Mouse (Mus musculus): ENCODE measurements around the gene Nagpa. TPM values are rescaled to one million over a fixed set of nuclear protein-coding genes. Genes with fewer than 3 reads are reported as not detected.

Gene Nagpa
- total RNA-seq, 2 experiments from 2014 or later, result 4.2 to 5.7 TPM

DNA sequence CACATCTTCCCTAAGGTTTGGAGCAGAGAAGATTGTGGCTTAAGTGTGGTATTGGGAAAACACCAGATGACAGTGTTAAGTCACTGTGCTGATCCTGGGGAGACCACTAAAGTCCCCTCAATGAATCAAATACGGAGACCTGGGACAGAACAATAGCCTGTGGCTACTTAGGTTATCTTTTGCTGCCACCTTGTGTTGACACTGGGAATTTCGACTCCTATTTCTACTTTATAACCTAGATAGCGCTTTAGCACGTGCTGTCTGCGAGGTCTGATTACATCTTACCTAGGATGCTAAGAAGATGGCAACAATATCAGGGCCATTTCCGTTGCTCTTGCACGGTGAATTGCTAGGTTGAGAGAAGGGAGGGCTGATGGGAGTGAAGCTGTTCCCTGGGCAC, 58.2 kb downstream of the Nagpa start:
- 0 out of 2 replicates have a peak, but pooled peaks have one; percentile 54 for ATAC-seq (replicated peaks; ENCODE audit: low FRiP score, poor library complexity, severe bottlenecking)

Other genes with a start within 250 kb of the Nagpa start
- gene Anks3, start 239.8 kb downstream of the Nagpa start, total RNA-seq (2015; ENCODE audit: low replicate concordance), result 13.0 and 20.9 TPM in 2 replicates
- 15.3 and 28.9 TPM in 2 replicates for gene Anks3, start 239.8 kb downstream of the Nagpa start, total RNA-seq (2017; ENCODE audit: low replicate concordance)
- gene Sept12, start 206.2 kb downstream of the Nagpa start, total RNA-seq (2015; ENCODE audit: low replicate concordance), result not detected in 2 replicates
- gene Sept12, start 206.2 kb downstream of the Nagpa start, total RNA-seq (2017; ENCODE audit: low replicate concordance), result 0.39 TPM in 1 of 2 replicates, not detected in the other
- not detected in 2 replicates for gene Smim22, start 196.7 kb downstream of the Nagpa start, total RNA-seq (2015; ENCODE audit: low replicate concordance)
- not detected in 2 replicates for gene Smim22, start 196.7 kb downstream of the Nagpa start, total RNA-seq (2017; ENCODE audit: low replicate concordance)
- 13.0 and 19.7 TPM in 2 replicates for gene Rogdi, start 190.5 kb downstream of the Nagpa start, total RNA-seq (2015; ENCODE audit: low replicate concordance)
- 4.9 and 10.9 TPM in 2 replicates for gene Rogdi, start 190.5 kb downstream of the Nagpa start, total RNA-seq (2017; ENCODE audit: low replicate concordance)
- 28.8 and 47.8 TPM in 2 replicates for gene Glyr1, start 154.1 kb downstream of the Nagpa start, total RNA-seq (2015; ENCODE audit: low replicate concordance)
- gene Glyr1, start 154.1 kb downstream of the Nagpa start, total RNA-seq (2017; ENCODE audit: low replicate concordance), result 45.9 and 49.9 TPM in 2 replicates
- gene Ubn1, start 154.0 kb downstream of the Nagpa start, total RNA-seq (2015; ENCODE audit: low replicate concordance), result 28.1 and 41.8 TPM in 2 replicates
- gene Ubn1, start 154.0 kb downstream of the Nagpa start, total RNA-seq (2017; ENCODE audit: low replicate concordance), result 50.9 and 75.1 TPM in 2 replicates
- not detected in 2 replicates for gene Ppl, start 71.6 kb downstream of the Nagpa start, total RNA-seq (2015; ENCODE audit: low replicate concordance)
- not detected in 2 replicates for gene Ppl, start 71.6 kb downstream of the Nagpa start, total RNA-seq (2017; ENCODE audit: low replicate concordance)
- not detected in 2 replicates for gene Sec14l5, start 56.9 kb downstream of the Nagpa start, total RNA-seq (2015; ENCODE audit: low replicate concordance)
- not detected in 2 replicates for gene Sec14l5, start 56.9 kb downstream of the Nagpa start, total RNA-seq (2017; ENCODE audit: low replicate concordance)
- not detected in 2 replicates for gene AU021092, start 18.3 kb upstream of the Nagpa start, total RNA-seq (2015; ENCODE audit: low replicate concordance)
- gene AU021092, start 18.3 kb upstream of the Nagpa start, total RNA-seq (2017; ENCODE audit: low replicate concordance), result not detected in 2 replicates
- gene Alg1, start 29.6 kb upstream of the Nagpa start, total RNA-seq (2015; ENCODE audit: low replicate concordance), result 9.7 and 14.7 TPM in 2 replicates
- gene Alg1, start 29.6 kb upstream of the Nagpa start, total RNA-seq (2017; ENCODE audit: low replicate concordance), result 0.83 and 8.2 TPM in 2 replicates
- 3.6 and 4.2 TPM in 2 replicates for gene Eef2kmt, start 52.0 kb upstream of the Nagpa start, total RNA-seq (2015; ENCODE audit: low replicate concordance)
- 1.2 TPM in 1 of 2 replicates, not detected in the other for gene Eef2kmt, start 52.0 kb upstream of the Nagpa start, total RNA-seq (2017; ENCODE audit: low replicate concordance)

Measured in erythroid progenitor cell, adult 5-6 weeks (primary cell).